8 mouse cellular contexts compared by ENCODE assay signal in genomic region chr11:94160443-94161266, GRCm38 (mm10). TPM values are rescaled to one million over a fixed set of nuclear protein-coding genes. Genes with fewer than 3 reads are reported as not detected.
DNase-seq lines count a peak whose midpoint lies in the region; ATAC-seq lines count a peak whose summit lies in the region.

No protein-coding gene starts in this region.

- peak; percentile 98 for DNase-seq in 3T3-L1 (ENCODE audit: low read depth, low spot score)
- DNase-seq in adrenal gland, postnatal 10 days = peak; percentile 91
- peak; percentile 96 for DNase-seq in embryonic facial prominence, embryonic 11.5 days (ENCODE audit: low spot score)
- DNase-seq in heart, embryonic 10.5 days (ENCODE audit: low spot score) = peak; percentile 92
- DNase-seq in kidney, adult 9 months = peak; percentile 97
- DNase-seq in splenic B cell, adult 2 months (ENCODE audit: low read depth, low spot score) = peak; percentile 45

- no peaks in the 10 kb centered on the region for H3K27me3 ChIP-seq in embryonic facial prominence, embryonic 11.5 days (ENCODE audit: control insufficient read depth, insufficient read depth, low read length)
- peaks cover 6% of the 10 kb centered on the region; the same call in 1 of the 2 replicates for H3K27me3 ChIP-seq in heart, embryonic 10.5 days (ENCODE audit: insufficient read depth, poor library complexity, severe bottlenecking)
- H3K27me3 ChIP-seq in limb, embryonic 12.5 days = peaks cover 8% of the 10 kb centered on the region
- no peaks in the 10 kb centered on the region for H3K27me3 ChIP-seq in midbrain, embryonic 13.5 days
- H3K27me3 ChIP-seq in splenic B cell, adult 2 months (ENCODE audit: control insufficient read depth, insufficient read depth, low read length, poor library complexity, severe bottlenecking) = no peaks in the 10 kb centered on the region

- ATAC-seq in embryonic facial prominence, embryonic 11.5 days (replicated peaks; ENCODE audit: insufficient number of reproducible peaks, low FRiP score, low TSS enrichment, low read depth) = peak; percentile 91
- ATAC-seq in limb, embryonic 12.5 days (ENCODE audit: insufficient number of reproducible peaks, insufficient read depth, low FRiP score, low TSS enrichment, low read depth) = peak; percentile 89
- ATAC-seq in midbrain, embryonic 13.5 days = peak; percentile 98

- 8% methylated on average over 23 of the region's 23 CpGs for WGBS in embryonic facial prominence, embryonic 11.5 days
- 10% methylated on average over 23 of the region's 23 CpGs for WGBS in heart, embryonic 10.5 days
- WGBS in limb, embryonic 12.5 days = 7% methylated on average over 21 of the region's 23 CpGs
- 2% methylated on average over 23 of the region's 23 CpGs for WGBS in midbrain, embryonic 13.5 days

- peak overlapping the region; percentile 40 for H3K4me2 ChIP-seq in embryonic facial prominence, embryonic 11.5 days (ENCODE audit: low read depth, low read length)
- peak overlapping the region; percentile 55 for H3K4me2 ChIP-seq in limb, embryonic 12.5 days
- H3K4me2 ChIP-seq in midbrain, embryonic 13.5 days (replicated peaks) = peak overlapping the region; percentile 50

- H3K4me3 ChIP-seq in embryonic facial prominence, embryonic 11.5 days (ENCODE audit: low read depth, low read length) = peak overlapping the region; percentile 12
- peak overlapping the region; percentile 49 for H3K4me3 ChIP-seq in heart, embryonic 10.5 days
- H3K4me3 ChIP-seq in limb, embryonic 12.5 days (replicated peaks) = peak overlapping the region; percentile 27
- peak overlapping the region; percentile 17 for H3K4me3 ChIP-seq in midbrain, embryonic 13.5 days (replicated peaks)

- no peaks in the 10 kb centered on the region for H3K36me3 ChIP-seq in embryonic facial prominence, embryonic 11.5 days (replicated peaks; ENCODE audit: control insufficient read depth, insufficient read depth, low read depth, low read length)
- no peaks in the 10 kb centered on the region for H3K36me3 ChIP-seq in heart, embryonic 10.5 days
- no peaks in the 10 kb centered on the region for H3K36me3 ChIP-seq in limb, embryonic 12.5 days
- H3K36me3 ChIP-seq in midbrain, embryonic 13.5 days = no peaks in the 10 kb centered on the region
- no peaks in the 10 kb centered on the region for H3K36me3 ChIP-seq in splenic B cell, adult 2 months (ENCODE audit: control insufficient read depth, insufficient read depth, low read length, poor library complexity, severe bottlenecking)

- peak overlapping the region; percentile 46 for H3K9ac ChIP-seq in embryonic facial prominence, embryonic 11.5 days (replicated peaks; ENCODE audit: low read length)
- H3K9ac ChIP-seq in limb, embryonic 12.5 days (replicated peaks) = peak overlapping the region; percentile 37
- H3K9ac ChIP-seq in midbrain, embryonic 13.5 days (replicated peaks) = peak overlapping the region; percentile 60

- H3K9me3 ChIP-seq in embryonic facial prominence, embryonic 11.5 days (replicated peaks; ENCODE audit: control insufficient read depth, low read length) = no peaks in the 10 kb centered on the region
- no peaks in the 10 kb centered on the region for H3K9me3 ChIP-seq in heart, embryonic 10.5 days
- H3K9me3 ChIP-seq in limb, embryonic 12.5 days = no peaks in the 10 kb centered on the region
- H3K9me3 ChIP-seq in midbrain, embryonic 13.5 days = no peaks in the 10 kb centered on the region

- H3K27ac ChIP-seq in embryonic facial prominence, embryonic 11.5 days (replicated peaks; ENCODE audit: low read depth, low read length) = peak overlapping the region; percentile 67
- H3K27ac ChIP-seq in heart, embryonic 10.5 days = peak overlapping the region; percentile 81
- peak overlapping the region; percentile 92 for H3K27ac ChIP-seq in limb, embryonic 12.5 days
- H3K27ac ChIP-seq in midbrain, embryonic 13.5 days = peak overlapping the region; percentile 100

- H3K4me1 ChIP-seq in embryonic facial prominence, embryonic 11.5 days (ENCODE audit: control insufficient read depth, insufficient read depth, low read length) = peaks cover 5% of the 10 kb centered on the region
- peaks cover 38% of the 10 kb centered on the region for H3K4me1 ChIP-seq in heart, embryonic 10.5 days
- H3K4me1 ChIP-seq in limb, embryonic 12.5 days (replicated peaks) = peaks cover 33% of the 10 kb centered on the region
- H3K4me1 ChIP-seq in midbrain, embryonic 13.5 days (replicated peaks) = peaks cover 49% of the 10 kb centered on the region

RNA-seq across cellular contexts. Expression of gene Tob1, which starts 50.6 kb away (rescaled TPM):
- 100 to 1,000 TPM; 111 to 183 TPM for total RNA-seq in adrenal gland, postnatal 10 days (2021)
- polyA plus RNA-seq in embryonic facial prominence, embryonic 11.5 days (2014; fragmentation: Nextera tagmentation; extraction: Ambion mirVana) = 32.0 and 32.8 TPM in 2 replicates
- 18.5 and 21.7 TPM in 2 replicates for polyA plus RNA-seq in heart, embryonic 10.5 days (2016; fragmentation: Nextera tagmentation; extraction: Ambion mirVana)
- polyA plus RNA-seq in limb, embryonic 12.5 days (2016; fragmentation: Nextera tagmentation; extraction: Ambion mirVana) = 36.8 and 37.1 TPM in 2 replicates
- 33.0 and 33.2 TPM in 2 replicates for polyA plus RNA-seq in midbrain, embryonic 13.5 days (2015; fragmentation: Nextera tagmentation; extraction: Ambion mirVana)

Comparison
In these comparisons a context has a peak if more than half of its experiments do, and no peak if none do; other contexts are left out.
1. Peak in every context shown above with its lines: DNase-seq, ATAC-seq, H3K4me3 ChIP-seq and H3K27ac ChIP-seq.
2. DNase-seq: peak in every context shown above with its lines; median percentile 98 in 3T3-L1; 97 in kidney, adult 9 months; 96 in embryonic facial prominence, embryonic 11.5 days; 92 in heart, embryonic 10.5 days; 91 in adrenal gland, postnatal 10 days; 45 in splenic B cell, adult 2 months.